Mouse (Mus musculus) midbrain, embryonic 12.5 days (tissue): ENCODE results near the gene Snapin. TPM values are rescaled to one million over a fixed set of nuclear protein-coding genes. Genes with fewer than 3 reads are reported as not detected.

Experiments
- ATAC-seq: fragments of 200-750 bp; cut with Nextera tagmentation; 2 replicates; pipeline ENCODE4 v1.8.0; 2017; ENCODE audit warnings: low read depth, moderate TSS enrichment, moderate library complexity; ENCODE audit not compliant: low FRiP score
- H3K27ac ChIP-seq: fragments of 300-500 bp; sonication (generic); replicated peaks from 2 replicates; pipeline ENCODE4 v1.5.1; 2016; ENCODE audit warnings: mild to moderate bottlenecking
- H3K27me3 ChIP-seq: fragments of 300-500 bp; sonication (generic); 2 replicates; pipeline ENCODE4 v1.6.1; 2016; ENCODE audit warnings: mild to moderate bottlenecking
- H3K36me3 ChIP-seq: fragments of 300-500 bp; sonication (generic); 2 replicates; pipeline ENCODE4 v1.6.1; 2016
- H3K4me1 ChIP-seq: fragments of 300-500 bp; sonication (generic); 2 replicates; pipeline ENCODE4 v1.6.1; 2016
- H3K4me2 ChIP-seq: fragments of 300-500 bp; sonication (generic); replicated peaks from 2 replicates; pipeline ENCODE4 v1.6.1; 2016; ENCODE audit warnings: mild to moderate bottlenecking, moderate library complexity
- H3K4me3 ChIP-seq: fragments of 300-500 bp; sonication (generic); 2 replicates; pipeline ENCODE4 v1.5.1; 2016; ENCODE audit warnings: mild to moderate bottlenecking
- H3K9ac ChIP-seq: fragments of 300-500 bp; sonication (generic); replicated peaks from 2 replicates; pipeline ENCODE4 v1.6.1; 2016; ENCODE audit warnings: mild to moderate bottlenecking, moderate library complexity
- H3K9me3 ChIP-seq: fragments of 300-500 bp; sonication (generic); 2 replicates; pipeline ENCODE4 v1.6.1; 2016; ENCODE audit warnings: mild to moderate bottlenecking
- WGBS: fragments of 180-500 bp; shearing (Covaris S2); methylation state at CpG from one replicate; pipeline ENCODE4 v1.1.7; 2016; 5-methylcytosine and 5-hydroxymethylcytosine counted together
- polyA plus RNA-seq: library from polyadenylated mRNA; unstranded; fragments of >200 nt; fragmentation: Nextera tagmentation; extraction: Ambion mirVana; gene quantifications from 2 replicates; pipeline ENCODE4 v1.2.1, GENCODE M21; 2016

The Snapin gene
- polyA plus RNA-seq, 1 experiment from 2014 or later, result 79.8 TPM

DNA sequence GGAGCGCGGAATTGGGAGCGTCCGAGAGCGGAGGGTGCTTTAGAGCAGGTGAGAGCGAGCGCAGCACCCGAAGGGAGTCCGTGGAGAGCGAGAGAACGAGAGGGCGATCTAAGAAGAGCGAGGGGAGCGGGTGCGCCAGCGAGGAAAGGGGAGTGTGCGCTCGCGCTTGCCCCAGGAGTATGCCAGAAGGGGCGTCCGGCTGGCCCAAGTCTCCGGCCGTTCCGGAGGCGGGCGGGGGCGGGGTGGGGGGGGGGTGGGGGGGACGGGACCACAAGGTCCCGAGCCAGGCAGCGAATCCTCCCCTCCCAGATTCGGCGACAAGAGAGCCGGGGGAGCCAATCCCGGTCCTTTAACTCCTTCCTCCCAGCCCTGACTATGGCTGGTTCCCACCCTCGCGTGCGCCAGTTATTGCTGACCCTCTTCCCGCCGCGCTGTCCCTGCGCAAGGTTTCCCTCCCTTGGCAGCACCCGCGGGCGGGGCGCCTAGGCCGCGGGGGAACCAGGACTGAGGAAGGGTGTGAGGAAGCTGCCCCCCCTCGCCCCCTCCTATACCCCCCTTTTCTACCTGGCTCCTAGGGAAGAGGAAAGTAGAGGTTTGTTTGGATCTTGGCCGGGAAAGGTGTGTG lies 25.0 kb downstream of the Snapin start, which contains the start of gene Npr1:
Gene Npr1, minus strand, starts transcription at position 181 of the 625 bp plus-strand sequence.
- Histone ChIP-seq H3K4me1 (peaks cover 14% of the 10 kb centered on the region), H3K4me2 (peak within 1 kb of the TSS; percentile 86), H3K27me3 (peaks cover 66% of the 10 kb centered on the region), H3K9me3 (no peaks in the 10 kb centered on the region), H3K27ac (no peak within 1 kb of the TSS), H3K36me3 (no peaks in the 10 kb centered on the region), H3K4me3 (peak within 1 kb of the TSS; percentile 53), H3K9ac (peak within 1 kb of the TSS; percentile 46; the same call in 1 of the 2 replicates)
- WGBS, result 2% methylated on average over 35 of the region's 49 CpGs
- ATAC-seq, result peak; percentile 55

DNA sequence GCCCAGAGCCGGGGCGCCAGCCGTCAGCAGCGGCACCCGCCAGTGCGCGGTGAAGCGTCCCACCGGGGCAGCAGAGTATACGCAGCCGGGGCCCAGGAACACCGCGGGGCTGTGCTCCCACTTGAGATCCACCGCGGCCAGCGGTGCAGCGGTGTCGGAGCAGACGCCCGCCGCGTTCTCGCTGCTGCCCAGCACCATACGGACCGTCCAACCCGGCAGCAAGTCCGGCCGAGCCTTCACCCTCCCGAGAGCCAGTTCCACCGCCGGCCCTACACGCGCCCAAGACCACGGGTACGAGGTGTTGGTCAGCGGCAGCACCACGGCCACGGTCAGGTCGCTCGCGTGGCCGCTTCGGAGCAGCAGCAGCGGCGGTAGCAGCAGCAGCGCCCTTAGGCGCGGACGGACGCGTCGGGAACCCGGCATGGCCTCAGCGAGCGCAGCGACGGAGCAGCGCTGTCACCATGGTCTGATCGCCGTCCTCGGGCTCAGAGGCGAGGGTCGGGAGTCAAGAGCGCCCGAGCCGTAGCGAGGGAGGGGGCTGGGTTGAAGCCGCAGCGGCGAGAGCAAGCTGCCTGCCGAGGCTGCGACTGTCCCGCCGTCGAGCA lies 25.6 kb downstream of the Snapin start:
- Histone ChIP-seq H3K4me1 (peaks cover 14% of the 10 kb centered on the region), H3K4me2 (peak overlapping the region; percentile 86), H3K9ac (peak overlapping the region; percentile 46; the same call in 1 of the 2 replicates), H3K36me3 (no peaks in the 10 kb centered on the region), H3K27ac (no peak overlapping the region), H3K4me3 (peak overlapping the region; percentile 53), H3K27me3 (peaks cover 70% of the 10 kb centered on the region), H3K9me3 (no peaks in the 10 kb centered on the region)
- peak; percentile 34; the same call in 1 of the 2 replicates for ATAC-seq
- WGBS, result under 1% methylated on average over 75 of the region's 75 CpGs

DNA sequence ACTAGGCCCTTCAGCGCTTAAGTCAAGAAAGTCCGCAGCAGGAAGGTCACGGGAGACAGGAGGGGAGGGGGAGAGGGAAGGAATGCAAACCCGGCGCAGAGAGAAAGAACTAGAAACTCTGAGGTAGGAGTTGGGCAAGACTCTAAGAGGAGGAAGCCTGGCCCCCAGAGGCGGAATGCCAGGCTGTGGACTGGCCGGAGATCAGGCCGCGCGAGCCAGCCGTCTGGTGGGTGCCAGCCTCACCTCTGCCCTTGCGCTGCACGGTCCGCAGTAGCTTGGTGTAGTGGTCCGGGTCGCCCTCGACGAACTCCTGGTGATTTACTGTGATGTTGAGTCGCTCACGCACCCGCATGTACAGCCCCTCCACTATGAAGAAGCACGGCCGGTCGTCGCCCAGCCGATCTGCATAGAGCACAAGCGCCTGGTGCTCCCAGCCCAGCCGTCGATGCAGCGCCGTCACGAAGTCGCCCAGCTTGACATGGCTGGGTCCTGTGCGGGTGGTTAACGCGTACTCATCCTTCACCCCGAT lies 26.2 kb downstream of the Snapin start:
- Histone ChIP-seq H3K4me2 (peak overlapping the region; percentile 86), H3K4me3 (peak overlapping the region; percentile 53), H3K9ac (no peak overlapping the region), H3K27me3 (peaks cover 75% of the 10 kb centered on the region), H3K4me1 (peaks cover 14% of the 10 kb centered on the region), H3K9me3 (no peaks in the 10 kb centered on the region), H3K27ac (no peak overlapping the region), H3K36me3 (no peaks in the 10 kb centered on the region)
- 0 out of 2 replicates have a peak, but pooled peaks have one; percentile 20 for ATAC-seq
- WGBS, result 11% methylated on average over 37 of the region's 37 CpGs

DNA sequence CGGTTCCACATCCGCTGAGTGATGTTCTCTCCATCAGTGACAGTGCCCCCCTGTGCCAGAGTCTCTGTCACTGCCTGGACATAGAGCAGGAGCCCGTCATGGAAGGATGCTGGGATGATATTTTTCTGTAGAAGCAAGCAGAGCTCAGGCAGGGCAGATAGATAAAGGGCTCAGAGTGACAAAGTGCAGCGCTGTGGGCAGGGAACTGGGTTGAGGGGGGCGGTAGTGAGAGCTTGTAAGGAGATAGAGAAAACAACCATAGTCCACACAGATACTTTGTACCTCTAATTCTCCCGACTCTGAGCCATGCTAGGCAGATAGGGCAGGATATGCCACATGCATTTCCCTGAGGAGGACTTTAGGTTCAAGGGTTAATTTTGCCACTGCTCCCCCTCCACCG lies 28.3 kb downstream of the Snapin start:
- no peaks in the 10 kb centered on the region for H3K9me3 ChIP-seq
- no peak overlapping the region for H3K4me2 ChIP-seq
- ATAC-seq, result no peak
- no peak overlapping the region for H3K4me3 ChIP-seq
- 38% methylated on average over 7 of the region's 7 CpGs for WGBS
- H3K27me3 ChIP-seq, result peaks cover 76% of the 10 kb centered on the region
- H3K36me3 ChIP-seq, result no peaks in the 10 kb centered on the region
- no peak overlapping the region for H3K9ac ChIP-seq
- no peak overlapping the region for H3K27ac ChIP-seq
- peaks cover 14% of the 10 kb centered on the region for H3K4me1 ChIP-seq

DNA sequence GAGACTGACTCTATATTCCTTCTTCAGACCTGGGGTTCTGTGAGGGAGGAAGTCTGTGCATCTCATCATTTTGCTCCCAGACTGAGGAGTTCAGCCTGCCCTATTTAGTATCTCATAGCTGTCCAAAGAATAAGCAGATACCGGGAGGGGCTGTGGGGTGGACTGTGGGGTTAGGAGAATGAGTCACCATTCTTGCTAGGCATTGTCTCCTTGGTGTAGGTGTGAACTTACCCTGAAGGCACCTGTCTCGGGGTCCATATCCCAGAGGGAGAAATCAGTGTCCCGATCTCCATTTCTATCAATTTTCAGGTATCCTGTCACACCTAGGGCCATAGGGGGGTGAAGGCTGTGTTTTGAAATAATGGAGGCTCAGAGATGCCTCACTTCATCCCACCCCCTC lies 28.9 kb downstream of the Snapin start:
- no peak for ATAC-seq
- Histone ChIP-seq H3K9me3 (no peaks in the 10 kb centered on the region), H3K27me3 (peaks cover 73% of the 10 kb centered on the region), H3K4me1 (peaks cover 14% of the 10 kb centered on the region), H3K4me2 (no peak overlapping the region), H3K9ac (no peak overlapping the region), H3K4me3 (no peak overlapping the region), H3K27ac (no peak overlapping the region), H3K36me3 (no peaks in the 10 kb centered on the region)
- WGBS, result 92% methylated on average over 3 of the region's 3 CpGs

DNA sequence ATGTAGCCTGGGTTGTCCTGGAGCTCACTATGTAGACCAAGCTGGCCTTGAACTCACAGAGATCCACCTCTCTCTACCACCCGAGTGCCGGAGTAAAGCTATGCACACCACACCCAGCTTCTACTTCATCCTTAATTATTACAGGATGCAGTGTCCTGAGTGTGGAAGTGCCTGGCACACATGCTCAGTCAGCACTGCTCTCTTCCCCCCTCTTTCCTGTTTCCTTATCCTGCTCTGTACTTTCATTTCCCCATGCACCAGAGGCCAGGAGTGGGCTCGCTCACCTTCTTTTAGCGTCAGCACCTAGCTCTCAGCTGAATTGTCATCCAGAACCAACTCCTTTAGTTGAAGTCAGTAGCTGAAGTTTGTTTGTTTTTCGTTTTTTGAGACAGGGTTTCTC lies 30.5 kb downstream of the Snapin start:
- no peaks in the 10 kb centered on the region for H3K9me3 ChIP-seq
- ATAC-seq, result no peak
- no peak overlapping the region for H3K4me2 ChIP-seq
- WGBS, result 78% methylated on average over 5 of the region's 5 CpGs
- H3K4me3 ChIP-seq, result no peak overlapping the region
- 0 out of 2 replicates have a peak, but pooled peaks cover 4% of the 10 kb centered on the region for H3K4me1 ChIP-seq
- peaks cover 68% of the 10 kb centered on the region for H3K27me3 ChIP-seq
- no peaks in the 10 kb centered on the region for H3K36me3 ChIP-seq
- H3K27ac ChIP-seq, result no peak overlapping the region
- H3K9ac ChIP-seq, result no peak overlapping the region

DNA sequence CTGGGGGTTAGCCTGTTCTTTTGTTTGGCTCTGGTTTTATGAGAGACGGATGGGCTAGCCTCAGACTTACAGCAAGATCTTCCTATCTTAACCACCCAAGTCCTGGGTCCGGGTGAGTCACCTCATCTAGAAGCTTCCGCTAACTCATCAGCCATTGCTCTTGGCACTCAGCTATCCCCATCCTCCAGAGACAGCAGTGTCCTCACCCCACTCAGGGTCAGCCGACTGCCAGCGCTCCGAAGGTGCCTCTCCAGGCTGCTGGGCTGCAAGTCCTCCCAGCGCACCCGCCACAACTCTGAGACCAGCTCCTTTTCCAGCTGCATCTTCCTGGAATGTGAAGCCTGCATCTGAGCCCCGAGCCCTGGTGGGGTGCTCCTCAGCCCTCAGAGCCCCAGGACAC lies 31.1 kb downstream of the Snapin start:
- Histone ChIP-seq H3K4me1 (no peaks in the 10 kb centered on the region), H3K9ac (no peak overlapping the region), H3K27me3 (peaks cover 62% of the 10 kb centered on the region), H3K4me3 (no peak overlapping the region), H3K9me3 (no peaks in the 10 kb centered on the region), H3K36me3 (no peaks in the 10 kb centered on the region), H3K27ac (no peak overlapping the region), H3K4me2 (no peak overlapping the region)
- no peak for ATAC-seq
- WGBS, result 78% methylated on average over 9 of the region's 9 CpGs

DNA sequence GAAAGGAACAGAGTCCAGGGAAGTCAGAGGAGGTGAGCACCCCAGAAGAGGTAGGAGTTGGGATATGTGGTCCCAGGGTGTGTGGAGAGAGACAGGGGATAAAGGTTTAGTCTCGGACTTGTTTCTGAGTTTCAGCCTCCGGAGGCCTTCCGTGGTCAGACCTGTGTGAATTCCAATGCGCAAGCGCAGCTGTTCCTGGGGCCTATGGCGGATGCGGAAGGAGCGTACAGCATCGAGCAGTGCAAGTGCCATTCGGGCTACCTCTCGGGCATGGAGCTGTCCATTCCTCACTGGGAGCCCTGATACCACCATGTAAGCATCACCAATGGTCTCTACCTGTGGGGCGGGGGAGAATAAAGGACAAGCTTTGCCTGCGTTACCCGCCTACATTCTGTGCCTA lies 35.9 kb downstream of the Snapin start:
- no peak overlapping the region for H3K27ac ChIP-seq
- no peak overlapping the region for H3K4me3 ChIP-seq
- no peak for ATAC-seq
- no peaks in the 10 kb centered on the region for H3K4me1 ChIP-seq
- 83% methylated on average over 14 of the region's 14 CpGs for WGBS
- H3K27me3 ChIP-seq, result peaks cover 17% of the 10 kb centered on the region
- no peaks in the 10 kb centered on the region for H3K36me3 ChIP-seq
- no peak overlapping the region for H3K4me2 ChIP-seq
- no peaks in the 10 kb centered on the region for H3K9me3 ChIP-seq
- H3K9ac ChIP-seq, result no peak overlapping the region

DNA sequence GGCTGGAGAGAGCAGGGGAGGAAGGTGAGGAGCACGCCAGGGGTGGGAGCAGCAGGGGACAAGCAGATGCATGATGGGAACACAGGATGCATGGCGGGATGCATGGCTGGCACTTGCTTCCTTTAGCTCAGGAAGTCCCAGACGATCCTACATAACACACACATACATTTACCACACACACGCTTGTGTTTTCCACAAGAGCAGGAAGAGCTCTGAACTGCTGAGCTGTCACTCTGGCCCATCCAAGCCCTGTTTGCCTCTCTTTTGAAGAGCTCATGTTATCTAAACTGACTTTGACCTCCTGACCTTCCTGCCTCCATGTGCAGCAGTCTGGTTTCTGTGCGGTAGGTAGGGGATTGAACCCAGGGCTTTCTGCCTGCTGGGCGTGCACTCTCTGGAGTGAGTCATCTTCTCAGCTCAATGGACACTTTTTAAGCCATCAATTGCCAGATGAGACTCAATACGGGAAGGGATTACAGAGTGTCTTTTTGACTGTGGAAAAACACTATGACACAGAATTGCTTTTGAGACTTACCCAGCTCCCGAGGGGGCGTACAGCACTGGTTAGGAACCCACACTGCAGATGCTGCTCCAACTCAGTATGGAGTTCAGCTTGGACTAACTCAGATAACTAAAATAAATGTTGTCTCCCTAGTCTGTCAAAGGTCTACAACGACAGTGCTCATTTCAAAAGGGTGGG lies 39.3 kb downstream of the Snapin start:
- peaks cover 7% of the 10 kb centered on the region; the same call in 1 of the 2 replicates for H3K27me3 ChIP-seq
- ATAC-seq, result no peak
- no peak overlapping the region for H3K4me2 ChIP-seq
- H3K36me3 ChIP-seq, result no peaks in the 10 kb centered on the region
- H3K9ac ChIP-seq, result no peak overlapping the region
- no peak overlapping the region for H3K27ac ChIP-seq
- H3K9me3 ChIP-seq, result no peaks in the 10 kb centered on the region
- H3K4me3 ChIP-seq, result no peak overlapping the region
- 52% methylated on average over 10 of the region's 10 CpGs for WGBS
- peaks cover 8% of the 10 kb centered on the region for H3K4me1 ChIP-seq

DNA sequence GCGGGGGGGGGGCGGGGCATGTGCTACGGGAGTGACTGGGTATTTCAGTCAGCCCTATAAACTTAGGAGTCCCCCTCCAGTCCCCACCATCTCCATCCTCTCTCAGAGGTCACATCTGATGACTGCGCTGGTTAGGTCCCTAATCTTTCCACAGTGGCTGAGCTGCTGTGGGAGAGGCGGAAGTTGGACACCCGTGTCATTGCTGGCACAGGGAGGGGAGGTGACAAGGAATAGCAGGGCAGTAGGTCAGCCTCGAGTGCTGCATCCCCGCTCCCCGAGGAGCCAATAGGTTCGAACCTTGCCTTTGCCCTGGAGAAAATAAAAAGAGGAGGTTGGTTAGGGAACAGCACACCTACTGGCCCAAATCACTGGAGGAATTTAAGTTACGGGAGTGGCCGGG lies 40.0 kb downstream of the Snapin start:
- no peak for ATAC-seq
- no peak overlapping the region for H3K4me2 ChIP-seq
- no peak overlapping the region for H3K27ac ChIP-seq
- no peaks in the 10 kb centered on the region for H3K36me3 ChIP-seq
- H3K9me3 ChIP-seq, result no peaks in the 10 kb centered on the region
- peaks cover 13% of the 10 kb centered on the region for H3K4me1 ChIP-seq
- H3K9ac ChIP-seq, result no peak overlapping the region
- H3K4me3 ChIP-seq, result no peak overlapping the region
- H3K27me3 ChIP-seq, result peaks cover under 1% of the 10 kb centered on the region; the same call in 1 of the 2 replicates
- WGBS, result 38% methylated on average over 12 of the region's 12 CpGs

DNA sequence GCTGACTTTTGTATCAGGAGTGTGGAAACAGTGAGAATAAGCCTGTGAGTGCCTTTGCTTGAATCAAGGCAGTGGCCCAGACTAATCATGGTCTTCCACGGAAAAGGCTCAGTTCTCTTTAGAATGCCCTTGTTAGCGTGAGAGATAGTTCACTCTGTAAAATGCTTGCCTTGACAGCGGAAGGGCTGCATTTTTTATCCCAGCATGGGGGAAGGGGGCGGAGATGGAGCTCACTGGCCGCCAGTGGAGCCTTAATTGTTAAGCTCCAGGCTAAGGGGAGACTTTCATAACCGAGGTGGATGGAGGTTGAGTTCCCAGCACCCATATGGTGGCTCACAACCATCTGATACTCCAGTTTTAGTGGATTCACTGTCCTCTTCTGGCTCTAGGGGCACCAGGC lies 42.2 kb downstream of the Snapin start:
- no peak overlapping the region for H3K27ac ChIP-seq
- no peaks in the 10 kb centered on the region; the same call in 1 of the 2 replicates for H3K9me3 ChIP-seq
- no peaks in the 10 kb centered on the region; the same call in 1 of the 2 replicates for H3K27me3 ChIP-seq
- H3K4me1 ChIP-seq, result peaks cover 16% of the 10 kb centered on the region
- no peak for ATAC-seq
- 24% methylated on average over 6 of the region's 6 CpGs for WGBS
- no peak overlapping the region for H3K9ac ChIP-seq
- H3K4me3 ChIP-seq, result no peak overlapping the region
- no peaks in the 10 kb centered on the region for H3K36me3 ChIP-seq
- no peak overlapping the region for H3K4me2 ChIP-seq

DNA sequence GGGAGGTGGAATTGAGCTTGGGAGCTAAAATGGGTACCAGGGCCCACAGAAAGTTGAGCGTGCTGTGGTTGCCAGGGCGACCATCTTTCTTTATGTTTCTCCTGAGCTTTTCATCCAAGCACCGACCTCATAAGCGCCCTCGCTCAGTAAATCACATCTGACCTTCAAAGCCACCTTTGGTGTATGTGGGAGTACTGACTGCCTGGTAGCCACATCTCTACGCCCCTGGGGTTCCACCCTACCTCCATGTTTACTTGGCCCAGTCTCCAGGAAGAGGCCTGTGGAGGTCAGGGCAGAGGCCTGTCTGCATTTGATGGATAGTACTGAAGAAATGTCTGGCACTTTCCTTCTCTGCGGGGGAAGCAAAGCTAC lies 43.7 kb downstream of the Snapin start:
- WGBS, result 35% methylated on average over 7 of the region's 7 CpGs
- 0 out of 2 replicates have a peak, but pooled peaks have one; percentile 1 for ATAC-seq
- peak overlapping the region; percentile 84 for H3K27ac ChIP-seq
- H3K4me2 ChIP-seq, result peak overlapping the region; percentile 55
- H3K9me3 ChIP-seq, result no peaks in the 10 kb centered on the region; the same call in 1 of the 2 replicates
- H3K4me3 ChIP-seq, result 0 out of 2 replicates have a peak overlapping the region, but pooled peaks have one; percentile 31
- H3K27me3 ChIP-seq, result no peaks in the 10 kb centered on the region; the same call in 1 of the 2 replicates
- H3K9ac ChIP-seq, result peak overlapping the region; percentile 45
- H3K4me1 ChIP-seq, result peaks cover 16% of the 10 kb centered on the region
- no peaks in the 10 kb centered on the region for H3K36me3 ChIP-seq
